Mouse (Mus musculus): Measurements from ENCODE around the gene Hexdc.

DNA sequence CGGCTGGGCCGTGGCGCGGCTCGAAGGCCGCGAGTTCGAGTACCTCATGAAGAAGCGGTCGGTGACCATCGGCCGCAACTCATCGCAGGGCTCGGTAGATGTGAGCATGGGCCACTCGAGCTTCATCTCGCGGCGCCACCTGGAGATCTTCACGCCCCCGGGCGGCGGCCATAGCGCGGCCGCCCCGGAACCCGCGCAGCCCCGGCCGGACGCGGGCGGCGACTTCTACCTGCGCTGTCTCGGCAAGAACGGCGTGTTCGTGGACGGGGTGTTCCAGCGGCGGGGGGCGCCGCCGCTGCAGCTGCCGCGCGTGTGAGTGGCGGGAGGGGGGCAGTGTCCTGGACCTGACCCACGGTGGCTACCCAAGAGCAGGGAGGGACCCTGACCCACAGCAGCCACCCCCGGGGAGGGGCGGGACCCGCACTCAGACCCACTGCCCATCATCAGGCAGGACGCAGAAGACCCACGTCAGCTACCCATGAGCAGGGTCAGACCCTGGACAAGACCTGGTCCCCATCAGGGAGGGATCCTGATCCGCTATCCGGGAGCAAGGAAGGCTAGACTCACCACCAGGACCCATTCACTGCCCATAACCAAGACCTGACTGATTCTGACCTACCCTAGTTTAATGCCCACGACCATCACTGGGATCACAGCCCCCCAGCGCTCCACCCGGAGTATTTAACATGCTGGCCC is 56.1 kb downstream of the Hexdc start:
- TF ChIP-seq CTCF (IDR thresholded peaks at IDR 0.05; ENCODE audit: control insufficient read depth, insufficient read depth, low read length) (no peak), POLR2A (IDR thresholded peaks at IDR 0.05; ENCODE audit: borderline replicate concordance, control insufficient read depth, low read depth, low read length) (no peak)
